Mouse (Mus musculus) neural tube, embryonic 12.5 days (tissue): ENCODE results near the gene Sypl. TPM values are rescaled to one million over a fixed set of nuclear protein-coding genes. Genes with fewer than 3 reads are reported as not detected.

ENCODE experiments used
- ATAC-seq: fragments of 200-750 bp; cut with Nextera tagmentation; 2 replicates; pipeline ENCODE4 v1.8.0; 2017; ENCODE audit warnings: low read depth, mild to moderate bottlenecking, moderate TSS enrichment, moderate library complexity; ENCODE audit not compliant: low FRiP score
- H3K27ac ChIP-seq: fragments of 300-500 bp; sonication (generic); 2 replicates; pipeline ENCODE4 v1.5.1; 2016
- H3K27me3 ChIP-seq: fragments of 300-500 bp; sonication (generic); replicated peaks from 2 replicates; pipeline ENCODE4 v1.6.1; 2016; ENCODE audit warnings: mild to moderate bottlenecking
- H3K36me3 ChIP-seq: fragments of 300-500 bp; sonication (generic); 2 replicates; pipeline ENCODE4 v1.6.1; 2016; ENCODE audit warnings: mild to moderate bottlenecking
- H3K4me1 ChIP-seq: fragments of 300-500 bp; sonication (generic); 2 replicates; pipeline ENCODE4 v1.6.1; 2016
- H3K4me2 ChIP-seq: fragments of 300-500 bp; sonication (generic); replicated peaks from 2 replicates; pipeline ENCODE4 v1.6.1; 2016; ENCODE audit warnings: mild to moderate bottlenecking
- H3K4me3 ChIP-seq: fragments of 300-500 bp; sonication (generic); 2 replicates; pipeline ENCODE4 v1.5.1; 2016
- H3K9ac ChIP-seq: fragments of 300-500 bp; sonication (generic); 2 replicates; pipeline ENCODE4 v1.6.1; 2016; ENCODE audit warnings: mild to moderate bottlenecking
- H3K9me3 ChIP-seq: fragments of 300-500 bp; sonication (generic); 2 replicates; pipeline ENCODE4 v1.6.1; 2016; ENCODE audit warnings: mild to moderate bottlenecking
- WGBS: fragments of 180-500 bp; shearing (Covaris S2); methylation state at CpG from one replicate; pipeline ENCODE4 v1.1.7; 2016; 5-methylcytosine and 5-hydroxymethylcytosine counted together
- polyA plus RNA-seq: library from polyadenylated mRNA; unstranded; fragments of >200 nt; fragmentation: Nextera tagmentation; extraction: Ambion mirVana; gene quantifications from 2 replicates; pipeline ENCODE4 v1.2.1, GENCODE M21; 2016

Gene Sypl
- polyA plus RNA-seq, 1 experiment from 2014 or later = 44.3 TPM

- H3K27ac ChIP-seq = no peak overlapping the region
- H3K36me3 ChIP-seq = no peaks in the 10 kb centered on the region
- H3K4me3 ChIP-seq = no peak overlapping the region
- 35% methylated on average over 3 of the region's 3 CpGs for WGBS
- H3K9me3 ChIP-seq = no peaks in the 10 kb centered on the region
- H3K4me2 ChIP-seq = no peak overlapping the region
- no peak overlapping the region for H3K9ac ChIP-seq
- H3K27me3 ChIP-seq = no peaks in the 10 kb centered on the region
- no peak for ATAC-seq
- peaks cover 6% of the 10 kb centered on the region; the same call in 1 of the 2 replicates for H3K4me1 ChIP-seq
These were observed 56.3 kb downstream of the Sypl start for GRCm38 (mm10) chr12:33010026-33010425.

GRCm38 (mm10) chr12:33014050-33014796, 60.5 kb downstream of the Sypl start:
- H3K4me2 ChIP-seq = no peak overlapping the region
- H3K27me3 ChIP-seq = no peaks in the 10 kb centered on the region
- ATAC-seq = no peak
- H3K36me3 ChIP-seq = no peaks in the 10 kb centered on the region
- peaks cover 7% of the 10 kb centered on the region; the same call in 1 of the 2 replicates for H3K4me1 ChIP-seq
- no peak overlapping the region for H3K27ac ChIP-seq
- H3K9ac ChIP-seq = no peak overlapping the region
- WGBS = 46% methylated on average over 7 of the region's 7 CpGs
- no peak overlapping the region for H3K4me3 ChIP-seq
- no peaks in the 10 kb centered on the region for H3K9me3 ChIP-seq

- H3K4me2 ChIP-seq = no peak overlapping the region
- ATAC-seq = peak; percentile 21; the same call in 1 of the 2 replicates
- H3K36me3 ChIP-seq = no peaks in the 10 kb centered on the region
- no peak overlapping the region for H3K4me3 ChIP-seq
- 89% methylated on average over 1 of the region's 1 CpGs for WGBS
- no peaks in the 10 kb centered on the region for H3K27me3 ChIP-seq
- H3K9me3 ChIP-seq = no peaks in the 10 kb centered on the region
- H3K4me1 ChIP-seq = peaks cover 7% of the 10 kb centered on the region; the same call in 1 of the 2 replicates
- H3K27ac ChIP-seq = no peak overlapping the region
- no peak overlapping the region for H3K9ac ChIP-seq
These were observed 61.4 kb downstream of the Sypl start for GRCm38 (mm10) chr12:33015103-33015502.

- Histone ChIP-seq H3K36me3 (no peaks in the 10 kb centered on the region), H3K9me3 (no peaks in the 10 kb centered on the region), H3K9ac (no peak overlapping the region), H3K27ac (no peak overlapping the region), H3K4me2 (no peak overlapping the region), H3K4me1 (peaks cover 7% of the 10 kb centered on the region; the same call in 1 of the 2 replicates), H3K4me3 (no peak overlapping the region), H3K27me3 (no peaks in the 10 kb centered on the region)
- WGBS = 67% methylated on average over 7 of the region's 7 CpGs
- ATAC-seq = no peak
These were observed 63.4 kb downstream of the Sypl start for GRCm38 (mm10) chr12:33016824-33017705.

GRCm38 (mm10) chr12:33018601-33019000, 64.9 kb downstream of the Sypl start:
- Histone ChIP-seq H3K27me3 (no peaks in the 10 kb centered on the region), H3K9me3 (no peaks in the 10 kb centered on the region), H3K36me3 (no peaks in the 10 kb centered on the region), H3K4me3 (no peak overlapping the region), H3K27ac (no peak overlapping the region), H3K9ac (no peak overlapping the region), H3K4me2 (no peak overlapping the region), H3K4me1 (peaks cover 7% of the 10 kb centered on the region; the same call in 1 of the 2 replicates)
- no peak for ATAC-seq
- 81% methylated on average over 4 of the region's 4 CpGs for WGBS

- H3K9ac ChIP-seq = no peak overlapping the region
- H3K27ac ChIP-seq = no peak overlapping the region
- WGBS = 89% methylated on average over 6 of the region's 6 CpGs
- no peak overlapping the region for H3K4me2 ChIP-seq
- H3K4me1 ChIP-seq = 0 out of 2 replicates have a peak, but pooled peaks cover under 1% of the 10 kb centered on the region
- H3K36me3 ChIP-seq = no peaks in the 10 kb centered on the region
- no peak overlapping the region for H3K4me3 ChIP-seq
- no peak for ATAC-seq
- H3K27me3 ChIP-seq = no peaks in the 10 kb centered on the region
- H3K9me3 ChIP-seq = no peaks in the 10 kb centered on the region
These were observed 66.3 kb downstream of the Sypl start for GRCm38 (mm10) chr12:33020011-33020410.

- H3K4me2 ChIP-seq = no peak overlapping the region
- ATAC-seq = no peak
- no peaks in the 10 kb centered on the region for H3K4me1 ChIP-seq
- H3K9ac ChIP-seq = no peak overlapping the region
- no peaks in the 10 kb centered on the region for H3K36me3 ChIP-seq
- no peaks in the 10 kb centered on the region for H3K27me3 ChIP-seq
- H3K4me3 ChIP-seq = no peak overlapping the region
- WGBS = 91% methylated on average over 9 of the region's 9 CpGs
- H3K9me3 ChIP-seq = no peaks in the 10 kb centered on the region
- H3K27ac ChIP-seq = no peak overlapping the region
These were observed 67.4 kb downstream of the Sypl start for GRCm38 (mm10) chr12:33021140-33021539.

GRCm38 (mm10) chr12:33021751-33022150, 68.1 kb downstream of the Sypl start:
- H3K27me3 ChIP-seq = no peaks in the 10 kb centered on the region
- no peak overlapping the region for H3K9ac ChIP-seq
- no peaks in the 10 kb centered on the region for H3K36me3 ChIP-seq
- H3K4me3 ChIP-seq = no peak overlapping the region
- peaks cover 2% of the 10 kb centered on the region; the same call in 1 of the 2 replicates for H3K4me1 ChIP-seq
- no peak for ATAC-seq
- H3K27ac ChIP-seq = no peak overlapping the region
- H3K4me2 ChIP-seq = no peak overlapping the region
- 96% methylated on average over 4 of the region's 4 CpGs for WGBS
- H3K9me3 ChIP-seq = no peaks in the 10 kb centered on the region

- no peak overlapping the region for H3K4me2 ChIP-seq
- WGBS = 83% methylated on average over 6 of the region's 6 CpGs
These were observed 70.8 kb downstream of the Sypl start for GRCm38 (mm10) chr12:33024524-33024923.

GRCm38 (mm10) chr12:33027093-33027492, 73.4 kb downstream of the Sypl start:
- peak; percentile 53 for ATAC-seq
- Histone ChIP-seq H3K4me2 (peak overlapping the region; percentile 23; the same call in 1 of the 2 replicates), H3K27me3 (no peaks in the 10 kb centered on the region), H3K9me3 (no peaks in the 10 kb centered on the region), H3K4me1 (peaks cover 29% of the 10 kb centered on the region), H3K27ac (no peak overlapping the region), H3K4me3 (no peak overlapping the region), H3K9ac (0 out of 2 replicates have a peak overlapping the region, but pooled peaks have one; percentile 5), H3K36me3 (no peaks in the 10 kb centered on the region)
- 2% methylated on average over 10 of the region's 10 CpGs for WGBS

More at GRCm38 (mm10) chr12:33024524-33024923, 70.8 kb downstream of the Sypl start:
- H3K4me1 ChIP-seq = peaks cover 18% of the 10 kb centered on the region
- H3K27me3 ChIP-seq = no peaks in the 10 kb centered on the region
- ATAC-seq = no peak
- H3K9ac ChIP-seq = no peak overlapping the region
- H3K27ac ChIP-seq = no peak overlapping the region
- H3K4me3 ChIP-seq = no peak overlapping the region
- H3K36me3 ChIP-seq = no peaks in the 10 kb centered on the region
- H3K9me3 ChIP-seq = no peaks in the 10 kb centered on the region

- 49% methylated on average over 10 of the region's 10 CpGs for WGBS
- Histone ChIP-seq H3K4me3 (no peak overlapping the region), H3K4me2 (no peak overlapping the region), H3K9me3 (no peaks in the 10 kb centered on the region), H3K4me1 (peaks cover 36% of the 10 kb centered on the region), H3K9ac (no peak overlapping the region), H3K27ac (no peak overlapping the region), H3K27me3 (no peaks in the 10 kb centered on the region), H3K36me3 (no peaks in the 10 kb centered on the region)
- no peak for ATAC-seq
These were observed 74.5 kb downstream of the Sypl start for GRCm38 (mm10) chr12:33028109-33028691.

GRCm38 (mm10) chr12:33028708-33029107, 75.0 kb downstream of the Sypl start:
- Histone ChIP-seq H3K36me3 (no peaks in the 10 kb centered on the region), H3K9me3 (no peaks in the 10 kb centered on the region), H3K27me3 (no peaks in the 10 kb centered on the region), H3K4me3 (no peak overlapping the region), H3K4me2 (no peak overlapping the region), H3K9ac (no peak overlapping the region), H3K4me1 (peaks cover 41% of the 10 kb centered on the region), H3K27ac (no peak overlapping the region)
- 0 out of 2 replicates have a peak, but pooled peaks have one; percentile 15 for ATAC-seq
- 52% methylated on average over 13 of the region's 13 CpGs for WGBS
